Mouse (Mus musculus) embryonic fibroblast, embryonic 13.5 days (primary cell): ENCODE measurements around the gene Rnf212.

Experiments
- CTCF ChIP-seq: IDR thresholded peaks from 2 replicates; pipeline ENCODE4 v1.5.1; 2011; ENCODE audit warnings: mild to moderate bottlenecking, control low read depth, low read length, moderate library complexity, borderline replicate concordance; ENCODE audit not compliant: insufficient read depth
- POLR2A ChIP-seq: IDR thresholded peaks from 2 replicates; pipeline ENCODE4 v1.6.1; 2011; ENCODE audit warnings: low read depth, mild to moderate bottlenecking, control low read depth, low read length, moderate library complexity

DNA sequence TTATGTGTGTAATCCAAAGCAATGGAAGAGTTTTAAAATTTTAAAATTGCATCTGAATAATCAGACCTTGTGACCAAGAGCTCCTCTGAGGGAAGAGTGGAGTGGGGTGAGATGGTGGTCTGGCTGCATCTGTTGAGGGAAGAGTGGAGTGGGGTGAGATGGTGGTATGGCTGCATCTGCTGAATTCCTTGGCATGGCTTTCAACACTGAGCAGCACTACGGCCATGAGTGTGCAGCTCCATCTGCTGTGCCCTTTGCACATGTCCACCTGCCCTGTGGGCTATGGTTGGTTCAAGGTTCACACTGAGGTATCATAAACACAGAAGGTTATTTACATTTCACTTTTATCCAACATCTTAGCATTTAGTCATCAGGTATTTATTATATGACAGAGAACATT lies 47.4 kb downstream of the Rnf212 start:
- TF ChIP-seq CTCF (no peak), POLR2A (no peak)
